Mouse (Mus musculus): ENCODE measurements around the gene Pus7.

DNA sequence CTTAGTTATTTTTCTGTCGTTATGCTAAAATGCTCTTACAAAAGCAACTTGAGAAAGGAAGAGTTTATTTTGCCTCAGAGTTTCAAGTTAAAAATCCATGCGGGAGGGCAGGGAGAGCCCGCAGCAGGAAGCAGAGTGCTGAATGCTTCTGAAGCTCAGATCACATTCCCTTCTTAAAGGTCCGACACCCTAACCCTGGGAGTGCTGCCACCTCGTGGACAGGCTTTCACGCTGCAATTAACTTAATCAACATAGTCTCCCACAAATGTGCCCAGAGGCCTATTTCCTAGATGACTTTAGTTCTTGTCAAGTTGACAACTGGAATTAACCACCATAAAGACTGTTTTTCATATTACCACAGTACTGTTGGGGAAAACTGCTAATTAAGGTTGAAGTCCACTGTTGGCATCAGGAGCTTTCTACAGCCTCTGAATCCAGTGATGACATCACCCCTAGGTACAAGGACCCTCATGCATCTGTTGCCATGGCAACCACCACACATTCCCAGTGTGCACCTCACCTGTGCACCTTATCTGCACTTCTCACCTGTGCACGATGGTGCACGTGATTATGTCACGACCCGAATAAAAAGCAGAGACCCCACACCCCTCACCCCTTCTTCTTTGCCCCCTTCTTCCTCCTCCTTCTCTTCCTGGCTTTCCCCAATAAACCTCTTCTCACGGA, 43.0 kb upstream of the Pus7 start:
- TF ChIP-seq CTCF (conservative IDR thresholded peaks at IDR 0.05; ENCODE audit: low read length) = peak; percentile 61
- no peak for TF ChIP-seq NANOG (IDR thresholded peaks at IDR 0.05; ENCODE audit: borderline replicate concordance, low read length)
- TF ChIP-seq POU5F1 (IDR thresholded peaks at IDR 0.05; ENCODE audit: borderline replicate concordance, low read length) = no peak

Measured in E14TG2a.4 (cell line).